Mouse (Mus musculus) ES-E14 (cell line): ENCODE results near the gene Cdk5rap3. TPM values are rescaled to one million over a fixed set of nuclear protein-coding genes. Genes with fewer than 3 reads are reported as not detected.

ENCODE experiments used
- DNase-seq: peaks from one replicate; pipeline ENCODE4 v3.0.0-alpha.2; 2013; ENCODE audit warnings: low read depth, low spot score
- H3K27ac ChIP-seq: 2 replicates; pipeline ENCODE4 v1.5.1; 2012; ENCODE audit warnings: low read depth, mild to moderate bottlenecking, low read length, moderate library complexity, mixed read lengths; ENCODE audit not compliant: poor library complexity, insufficient read depth, severe bottlenecking
- H3K36me3 ChIP-seq: 2 replicates; pipeline ENCODE4 v1.6.1; 2012; ENCODE audit warnings: mild to moderate bottlenecking, low read length, moderate library complexity, mixed read lengths; ENCODE audit not compliant: control insufficient read depth, poor library complexity, insufficient read depth, severe bottlenecking
- H3K4me1 ChIP-seq, 2 experiments: fragments of 150-350 bp in 1 of 2; sonication (generic) in 1 of 2; 2 replicates each; pipeline ENCODE4 v1.6.1; 2012; ENCODE audit warnings: low read length in 2 of 2, mild to moderate bottlenecking in 1 of 2, mixed read lengths in 1 of 2; ENCODE audit not compliant: control insufficient read depth in 2 of 2, insufficient read depth in 2 of 2, poor library complexity in 1 of 2
- H3K4me3 ChIP-seq, 2 experiments: fragments of 150-350 bp in 1 of 2; sonication (generic) in 1 of 2; 2 replicates each; pipeline ENCODE4 v1.5.1; 2012; ENCODE audit warnings: low read length in 2 of 2, low read depth in 1 of 2, mild to moderate bottlenecking in 1 of 2, mixed read lengths in 1 of 2; ENCODE audit not compliant: insufficient read depth in 1 of 2, poor library complexity in 1 of 2, severe bottlenecking in 1 of 2
- H3K9ac ChIP-seq: 2 replicates; pipeline ENCODE4 v1.6.1; 2012; ENCODE audit warnings: low read depth, mild to moderate bottlenecking, low read length, mixed read lengths; ENCODE audit not compliant: poor library complexity, insufficient read depth, severe bottlenecking
- H3K9me3 ChIP-seq: fragments of 150-350 bp; sonication (generic); 2 replicates; pipeline ENCODE4 v1.6.1; 2012; ENCODE audit warnings: low read depth, mild to moderate bottlenecking, low read length; ENCODE audit not compliant: control insufficient read depth, insufficient read depth
- CHD2 ChIP-seq: IDR thresholded peaks from 2 replicates; pipeline ENCODE4 v1.6.1; 2014; ENCODE audit warnings: mild to moderate bottlenecking, low read depth, low read length, inconsistent platforms
- HCFC1 ChIP-seq: IDR thresholded peaks from 2 replicates; pipeline ENCODE4 v1.6.1; 2012; ENCODE audit warnings: low read length, inconsistent platforms, borderline replicate concordance; ENCODE audit not compliant: insufficient read depth
- MAFK ChIP-seq: IDR thresholded peaks from 2 replicates; pipeline ENCODE4 v1.6.1; 2014; ENCODE audit warnings: mild to moderate bottlenecking, low read depth, low read length, inconsistent platforms; ENCODE audit not compliant: insufficient read depth
- ZC3H11A ChIP-seq: IDR thresholded peaks from 2 replicates; pipeline ENCODE4 v1.6.1; 2012; ENCODE audit warnings: low read depth, mild to moderate bottlenecking, inconsistent platforms, low read length, borderline replicate concordance
- ZNF384 ChIP-seq: IDR thresholded peaks from 2 replicates; pipeline ENCODE4 v1.6.1; 2012; ENCODE audit warnings: low read depth, low read length, inconsistent platforms
- in situ Hi-C, 2 experiments: fragments of 600-800 bp; cut with MboI; formaldehyde crosslinking; loops; one replicate each; pipeline ENCODE4 v1.15.1; 2025; ENCODE audit warnings: low sequenced_read_pairs in 2 of 2, inconsistent platforms in 1 of 2; ENCODE audit not compliant: unreplicated experiment in 2 of 2
- total RNA-seq: library from RNA; depleted of rRNA; stranded (reverse); fragments of 300-350 nt; gene quantifications from 2 replicates; pipeline ENCODE4 v1.2.3, GENCODE M21; 2012

Gene Cdk5rap3
- total RNA-seq, 1 experiment, result 87.5 TPM

DNA sequence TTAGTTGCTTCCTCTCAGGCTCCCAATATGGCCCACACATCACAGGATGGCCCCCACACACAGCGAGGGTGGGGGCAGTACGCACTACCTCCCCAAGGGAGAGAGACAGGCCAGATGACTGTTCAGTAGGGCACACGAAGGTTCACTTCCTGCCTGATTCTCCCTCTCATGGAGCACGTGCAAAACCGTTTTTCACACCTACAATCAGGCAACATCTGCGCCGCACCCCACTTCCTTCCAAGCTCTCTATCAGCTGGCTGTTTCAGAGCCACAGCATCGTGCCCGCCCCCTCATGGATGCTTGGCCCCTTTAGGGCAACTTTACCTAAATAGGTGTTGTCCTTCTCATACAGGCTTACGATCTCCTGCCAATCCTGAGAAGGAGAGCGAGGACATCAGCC lies 3.6 kb downstream of the Cdk5rap3 start:
- Histone ChIP-seq H3K36me3 (peaks cover 42% of the 10 kb centered on the region), H3K4me1 (peaks cover 0 to 6% of the 10 kb centered on the region in 2 experiments; a peak in 1 of 4 replicates), H3K27ac (no peak overlapping the region), H3K9me3 (no peaks in the 10 kb centered on the region), H3K4me3 (no peak overlapping the region), H3K9ac (no peak overlapping the region; the same call in 1 of the 2 replicates)
- TF ChIP-seq MAFK (no peak), HCFC1 (no peak), ZNF384 (no peak), CHD2 (no peak), ZC3H11A (no peak)
- no peak for DNase-seq
- in situ Hi-C loops, result loop anchor here (5.0 kb wide), 2 partner anchors 40 to 45 kb away; no protein-coding TSS in a partner anchor

DNA sequence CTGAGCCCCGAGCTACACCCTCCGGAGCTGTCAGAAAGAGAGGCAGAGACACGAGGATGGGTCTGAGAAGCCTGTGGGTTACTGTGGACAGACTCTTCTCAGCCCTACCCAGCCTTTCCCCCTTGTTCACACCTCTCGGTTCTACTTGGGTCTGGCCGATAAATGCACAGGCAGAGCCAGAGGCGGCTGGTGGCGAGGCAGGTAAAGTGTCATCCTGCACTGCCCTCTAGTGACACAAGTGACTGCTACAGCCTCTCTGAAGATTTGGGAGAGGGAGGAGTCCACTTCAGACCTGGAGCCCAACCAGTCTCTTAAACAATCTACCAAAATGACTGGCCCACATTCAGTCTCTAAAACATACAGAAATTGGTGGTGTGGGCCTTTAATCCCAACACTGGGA lies 6.3 kb downstream of the Cdk5rap3 start:
- Histone ChIP-seq H3K36me3 (peaks cover 57% of the 10 kb centered on the region), H3K27ac (no peak overlapping the region), H3K9me3 (no peaks in the 10 kb centered on the region), H3K9ac (no peak overlapping the region), H3K4me3 (no peak overlapping the region), H3K4me1 (peaks cover 0 to 9% of the 10 kb centered on the region in 2 experiments; a peak in 1 of 4 replicates)
- DNase-seq, result peak; percentile 78
- TF ChIP-seq ZNF384, result no peak
- no peak for TF ChIP-seq MAFK
- no peak for TF ChIP-seq HCFC1
- TF ChIP-seq CHD2, result no peak
- TF ChIP-seq ZC3H11A, result peak; percentile 80
- in situ Hi-C loops, result loop anchor here (5.0 kb wide), 2 partner anchors 38 to 43 kb away; no protein-coding TSS in a partner anchor

DNA sequence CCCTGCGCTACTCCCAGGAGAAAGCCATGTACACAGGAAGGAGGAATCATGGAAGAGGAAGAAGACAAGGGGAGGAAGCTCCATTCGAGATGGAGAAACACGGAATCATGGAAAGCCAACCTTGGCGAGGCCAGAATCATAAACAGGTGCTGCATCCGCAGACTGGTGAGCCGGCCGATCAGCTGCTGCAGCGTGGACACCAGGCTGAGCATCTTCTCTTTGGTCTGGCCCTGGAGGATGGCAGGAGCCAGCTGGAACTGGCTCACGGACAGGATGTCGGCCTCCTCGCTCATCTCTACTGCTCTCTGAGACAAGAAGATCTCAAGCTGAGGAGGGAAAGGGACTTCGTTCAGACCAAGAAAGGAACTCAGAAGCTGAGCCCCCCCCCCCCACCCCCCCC lies 7.7 kb downstream of the Cdk5rap3 start:
- Histone ChIP-seq H3K36me3 (peaks cover 51% of the 10 kb centered on the region), H3K4me1 (peaks cover 0 to 7% of the 10 kb centered on the region in 2 experiments; a peak in 1 of 4 replicates), H3K9ac (no peak overlapping the region), H3K9me3 (no peaks in the 10 kb centered on the region), H3K27ac (no peak overlapping the region), H3K4me3 (no peak overlapping the region)
- no peak for DNase-seq
- no peak for TF ChIP-seq HCFC1
- TF ChIP-seq CHD2, result no peak
- no peak for TF ChIP-seq ZC3H11A
- TF ChIP-seq ZNF384, result no peak
- TF ChIP-seq MAFK, result no peak
- in situ Hi-C loops, result no loop called here

DNA sequence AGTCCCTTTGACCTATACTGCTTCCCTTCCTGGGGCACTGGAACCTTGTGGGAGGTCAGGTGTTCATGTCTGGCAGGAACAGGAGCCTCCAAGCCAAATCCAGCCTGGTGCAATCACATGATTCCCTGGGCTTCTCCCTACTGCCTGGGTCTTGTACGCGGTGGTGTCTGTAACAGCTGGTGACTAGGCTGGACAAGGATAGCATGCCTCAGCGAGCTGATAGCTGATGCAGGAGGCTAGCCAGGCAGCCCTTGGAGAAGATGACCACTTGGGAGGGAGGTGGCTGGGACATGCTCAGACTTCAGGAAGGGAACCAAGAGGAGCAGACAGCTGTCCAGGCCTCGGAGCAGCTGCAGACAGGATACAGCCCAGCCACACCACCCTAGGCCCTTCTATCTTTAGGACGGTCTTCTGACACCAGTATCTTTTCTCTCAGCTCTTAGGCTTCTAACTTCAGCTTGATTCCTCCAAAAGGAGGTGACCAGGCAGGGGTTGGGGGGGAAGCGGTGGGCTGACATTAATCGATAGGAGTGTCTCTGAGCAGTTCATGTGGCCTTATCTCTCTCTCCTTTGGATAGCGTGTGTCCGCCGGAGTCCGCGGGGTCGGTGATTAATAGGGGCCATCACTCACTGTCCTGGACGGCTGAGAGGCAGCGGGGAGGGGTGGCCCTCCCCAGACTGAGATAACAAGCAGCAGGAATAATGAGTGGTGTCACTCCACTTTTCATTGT lies 9.7 kb downstream of the Cdk5rap3 start:
- Histone ChIP-seq H3K9ac (no peak overlapping the region), H3K27ac (no peak overlapping the region)

More for the DNA sequence above, 9.7 kb downstream of the Cdk5rap3 start:
- no peak for DNase-seq
- no peak for TF ChIP-seq ZC3H11A
- no peak for TF ChIP-seq MAFK
- TF ChIP-seq HCFC1, result no peak
- no peak for TF ChIP-seq CHD2
- TF ChIP-seq ZNF384, result no peak
- H3K4me1 ChIP-seq, result peaks cover 3 to 20% of the 10 kb centered on the region in 2 experiments; a peak in 3 of 4 replicates
- in situ Hi-C loops, result no loop called here
- H3K4me3 ChIP-seq, result no peak overlapping the region
- peaks cover 44% of the 10 kb centered on the region for H3K36me3 ChIP-seq
- no peaks in the 10 kb centered on the region for H3K9me3 ChIP-seq
